Mouse (Mus musculus): ENCODE results near the gene Mycbpap.
A peak's percentile ranks its signal among the peaks of the same experiment; 100 is the strongest.

The Mycbpap gene

GRCm38 (mm10) chr11:94483436-94483835 lies 38.1 kb downstream of the Mycbpap start:
- Histone ChIP-seq H3K4me1 (replicated peaks; ENCODE audit: low read depth, low read length) (peaks cover 16% of the 10 kb centered on the region), H3K36me3 (ENCODE audit: insufficient read depth, low read length) (no peaks in the 10 kb centered on the region), H3K9me3 (ENCODE audit: low read length) (no peaks in the 10 kb centered on the region), H3K4me3 (replicated peaks; ENCODE audit: low read length) (0 out of 2 replicates have a peak overlapping the region, but pooled peaks have one; percentile 13), H3K27me3 (ENCODE audit: insufficient read depth, low read length) (peaks cover 77% of the 10 kb centered on the region)
- no peak for TF ChIP-seq CTCF (conservative IDR thresholded peaks at IDR 0.05; ENCODE audit: low read length)
- no peak for TF ChIP-seq POU5F1 (IDR thresholded peaks at IDR 0.05; ENCODE audit: borderline replicate concordance, low read length)
- TF ChIP-seq NANOG (IDR thresholded peaks at IDR 0.05; ENCODE audit: borderline replicate concordance, low read length), result no peak

GRCm38 (mm10) chr11:94482738-94483137 lies 38.8 kb downstream of the Mycbpap start:
- no peaks in the 10 kb centered on the region for H3K36me3 ChIP-seq (ENCODE audit: insufficient read depth, low read length)
- H3K4me3 ChIP-seq (replicated peaks; ENCODE audit: low read length), result no peak overlapping the region
- H3K4me1 ChIP-seq (replicated peaks; ENCODE audit: low read depth, low read length), result peaks cover 16% of the 10 kb centered on the region
- no peak for TF ChIP-seq NANOG (IDR thresholded peaks at IDR 0.05; ENCODE audit: borderline replicate concordance, low read length)
- TF ChIP-seq POU5F1 (IDR thresholded peaks at IDR 0.05; ENCODE audit: borderline replicate concordance, low read length), result no peak
- no peak for TF ChIP-seq CTCF (conservative IDR thresholded peaks at IDR 0.05; ENCODE audit: low read length)
- H3K27me3 ChIP-seq (ENCODE audit: insufficient read depth, low read length), result peaks cover 77% of the 10 kb centered on the region
- H3K9me3 ChIP-seq (ENCODE audit: low read length), result no peaks in the 10 kb centered on the region

GRCm38 (mm10) chr11:94481963-94482362 lies 39.6 kb downstream of the Mycbpap start:
- Histone ChIP-seq H3K27me3 (ENCODE audit: insufficient read depth, low read length) (peaks cover 77% of the 10 kb centered on the region), H3K4me3 (replicated peaks; ENCODE audit: low read length) (no peak overlapping the region), H3K9me3 (ENCODE audit: low read length) (no peaks in the 10 kb centered on the region), H3K4me1 (replicated peaks; ENCODE audit: low read depth, low read length) (peaks cover 16% of the 10 kb centered on the region), H3K36me3 (ENCODE audit: insufficient read depth, low read length) (no peaks in the 10 kb centered on the region)
- TF ChIP-seq CTCF (conservative IDR thresholded peaks at IDR 0.05; ENCODE audit: low read length) (no peak), NANOG (IDR thresholded peaks at IDR 0.05; ENCODE audit: borderline replicate concordance, low read length) (no peak), POU5F1 (IDR thresholded peaks at IDR 0.05; ENCODE audit: borderline replicate concordance, low read length) (no peak)

GRCm38 (mm10) chr11:94480382-94480781 lies 41.2 kb downstream of the Mycbpap start:
- no peak for TF ChIP-seq NANOG (IDR thresholded peaks at IDR 0.05; ENCODE audit: borderline replicate concordance, low read length)

GRCm38 (mm10) chr11:94477651-94478050 lies 43.9 kb downstream of the Mycbpap start:
- Histone ChIP-seq H3K9me3 (ENCODE audit: low read length) (no peaks in the 10 kb centered on the region), H3K4me3 (replicated peaks; ENCODE audit: low read length) (no peak overlapping the region), H3K36me3 (ENCODE audit: insufficient read depth, low read length) (no peaks in the 10 kb centered on the region), H3K27me3 (ENCODE audit: insufficient read depth, low read length) (peaks cover 83% of the 10 kb centered on the region), H3K4me1 (replicated peaks; ENCODE audit: low read depth, low read length) (peaks cover 26% of the 10 kb centered on the region)
- no peak for TF ChIP-seq NANOG (IDR thresholded peaks at IDR 0.05; ENCODE audit: borderline replicate concordance, low read length)
- no peak for TF ChIP-seq POU5F1 (IDR thresholded peaks at IDR 0.05; ENCODE audit: borderline replicate concordance, low read length)
- no peak for TF ChIP-seq CTCF (conservative IDR thresholded peaks at IDR 0.05; ENCODE audit: low read length)

More at GRCm38 (mm10) chr11:94480382-94480781, 41.2 kb downstream of the Mycbpap start:
- peaks cover 19% of the 10 kb centered on the region for H3K4me1 ChIP-seq (replicated peaks; ENCODE audit: low read depth, low read length)
- no peaks in the 10 kb centered on the region for H3K36me3 ChIP-seq (ENCODE audit: insufficient read depth, low read length)
- no peaks in the 10 kb centered on the region for H3K9me3 ChIP-seq (ENCODE audit: low read length)
- no peak overlapping the region for H3K4me3 ChIP-seq (replicated peaks; ENCODE audit: low read length)
- peaks cover 79% of the 10 kb centered on the region for H3K27me3 ChIP-seq (ENCODE audit: insufficient read depth, low read length)

GRCm38 (mm10) chr11:94475722-94476121 lies 45.8 kb downstream of the Mycbpap start:
- H3K4me3 ChIP-seq (replicated peaks; ENCODE audit: low read length), result no peak overlapping the region
- peaks cover 37% of the 10 kb centered on the region for H3K4me1 ChIP-seq (replicated peaks; ENCODE audit: low read depth, low read length)
- H3K36me3 ChIP-seq (ENCODE audit: insufficient read depth, low read length), result no peaks in the 10 kb centered on the region
- H3K27me3 ChIP-seq (ENCODE audit: insufficient read depth, low read length), result peaks cover 91% of the 10 kb centered on the region
- no peaks in the 10 kb centered on the region for H3K9me3 ChIP-seq (ENCODE audit: low read length)
- no peak for TF ChIP-seq CTCF (conservative IDR thresholded peaks at IDR 0.05; ENCODE audit: low read length)
- no peak for TF ChIP-seq NANOG (IDR thresholded peaks at IDR 0.05; ENCODE audit: borderline replicate concordance, low read length)
- no peak for TF ChIP-seq POU5F1 (IDR thresholded peaks at IDR 0.05; ENCODE audit: borderline replicate concordance, low read length)

GRCm38 (mm10) chr11:94474544-94474910 lies 47.0 kb downstream of the Mycbpap start:
- H3K4me3 ChIP-seq (replicated peaks; ENCODE audit: low read length), result peak overlapping the region; percentile 80
- no peaks in the 10 kb centered on the region for H3K9me3 ChIP-seq (ENCODE audit: low read length)
- peaks cover 42% of the 10 kb centered on the region for H3K4me1 ChIP-seq (replicated peaks; ENCODE audit: low read depth, low read length)
- H3K27me3 ChIP-seq (ENCODE audit: insufficient read depth, low read length), result peaks cover 87% of the 10 kb centered on the region
- no peaks in the 10 kb centered on the region for H3K36me3 ChIP-seq (ENCODE audit: insufficient read depth, low read length)
- TF ChIP-seq POU5F1 (IDR thresholded peaks at IDR 0.05; ENCODE audit: borderline replicate concordance, low read length) (no peak), NANOG (IDR thresholded peaks at IDR 0.05; ENCODE audit: borderline replicate concordance, low read length) (no peak), CTCF (conservative IDR thresholded peaks at IDR 0.05; ENCODE audit: low read length) (no peak)

GRCm38 (mm10) chr11:94473707-94474543 lies 47.6 kb downstream of the Mycbpap start, which contains the start of gene Cacna1g:
Gene Cacna1g, minus strand, starts transcription at chr11:94474198.
- peaks cover 81% of the 10 kb centered on the region for H3K27me3 ChIP-seq (ENCODE audit: insufficient read depth, low read length)
- peaks cover 48% of the 10 kb centered on the region for H3K4me1 ChIP-seq (replicated peaks; ENCODE audit: low read depth, low read length)
- peak within 1 kb of the TSS; percentile 80 for H3K4me3 ChIP-seq (replicated peaks; ENCODE audit: low read length)
- TF ChIP-seq POU5F1 (IDR thresholded peaks at IDR 0.05; ENCODE audit: borderline replicate concordance, low read length) (no peak), CTCF (conservative IDR thresholded peaks at IDR 0.05; ENCODE audit: low read length) (no peak), NANOG (IDR thresholded peaks at IDR 0.05; ENCODE audit: borderline replicate concordance, low read length) (no peak)
- H3K36me3 ChIP-seq (ENCODE audit: insufficient read depth, low read length), result no peaks in the 10 kb centered on the region
- no peaks in the 10 kb centered on the region for H3K9me3 ChIP-seq (ENCODE audit: low read length)

All from E14TG2a.4 (cell line).